Mouse (Mus musculus) skeletal muscle tissue, postnatal 0 days (tissue): Measurements from ENCODE around the gene Lrmp. TPM values are rescaled to one million over a fixed set of nuclear protein-coding genes. Genes with fewer than 3 reads are reported as not detected.

ENCODE experiments used
- polyA plus RNA-seq: library from polyadenylated mRNA; unstranded; fragments of >200 nt; fragmentation: Nextera tagmentation; extraction: Ambion mirVana; gene quantifications from 2 replicates; pipeline ENCODE4 v1.2.1, GENCODE M21; 2015

Gene Lrmp
- 2.9 and 6.1 TPM in 2 replicates for polyA plus RNA-seq

DNA sequence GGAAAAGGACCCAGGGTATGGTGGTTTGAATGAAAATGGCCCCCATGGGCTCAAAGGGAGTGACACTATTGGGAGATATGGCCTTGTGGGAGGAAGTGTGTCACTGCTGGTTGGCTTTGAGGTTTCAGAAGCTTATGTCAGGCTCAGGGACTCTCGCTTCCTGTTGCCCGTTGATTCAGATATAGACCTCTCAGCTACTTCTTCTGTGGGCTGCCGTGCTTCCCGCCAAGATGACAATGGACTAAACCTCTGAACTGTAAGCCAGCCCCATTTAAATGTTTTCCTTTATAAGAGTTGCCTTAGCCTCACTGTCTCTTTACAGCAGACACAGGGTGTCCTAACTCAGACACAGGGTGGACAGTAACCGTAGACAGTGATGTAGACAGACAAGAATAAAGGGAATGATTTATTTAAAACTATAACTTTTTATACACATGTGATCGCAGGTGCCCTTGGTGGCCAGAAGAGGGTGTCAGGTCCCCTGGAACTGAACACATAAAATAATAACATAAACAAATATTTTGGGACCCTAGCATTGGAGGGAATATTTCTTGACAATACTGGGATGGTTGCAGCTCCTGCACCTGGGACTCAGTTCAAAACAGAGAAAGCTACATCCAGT lies at the start of gene Lrmp:
Gene Lrmp (plus strand): TSS at position 178 of the 622 bp plus-strand sequence.

GRCm38 (mm10) chr6:145075548-145076224 lies 39.8 kb upstream of the Lrmp start, which contains the start of gene Bcat1:
Gene Bcat1 (minus strand): TSS chr6:145076184.

DNA sequence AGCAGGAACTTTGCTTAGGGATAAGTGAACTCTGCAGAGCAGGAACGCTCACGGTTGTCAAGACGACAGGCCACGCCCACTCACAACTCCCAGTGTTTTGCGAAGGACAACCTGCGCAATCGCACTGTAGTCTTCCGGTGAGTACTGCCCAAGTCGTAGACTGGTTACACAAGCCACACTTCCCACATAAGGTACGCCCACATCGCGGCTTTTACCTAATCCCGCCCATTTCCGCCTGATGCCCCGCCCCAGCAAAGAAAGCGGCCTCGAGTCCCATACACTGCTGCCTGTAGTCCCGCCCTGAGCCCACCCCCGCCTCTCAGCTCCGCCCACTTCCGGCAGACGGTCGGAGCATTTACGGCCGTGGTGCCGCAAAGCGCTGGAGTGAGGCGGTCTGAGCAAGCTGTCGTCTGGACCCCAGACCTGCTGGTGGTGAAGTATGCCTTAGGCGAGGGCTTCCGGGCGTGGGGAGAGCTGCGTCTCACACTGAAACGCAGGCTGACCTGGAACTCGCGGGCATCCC lies 95.4 kb downstream of the Lrmp start, which contains the start of the genes Casc1 and Etfrf1:
Gene Casc1 (minus strand): TSS at position 190 of the 523 bp plus-strand sequence.
Gene Etfrf1 (plus strand): TSS at position 319 of the 523 bp plus-strand sequence.

Other genes with a start within 250 kb of the Lrmp start
- 7.7 and 10.5 TPM in 2 replicates for gene Bcat1, start 39.5 kb upstream of the Lrmp start, polyA plus RNA-seq
- 0.13 and 0.29 TPM in 2 replicates for gene Casc1, start 95.4 kb downstream of the Lrmp start, polyA plus RNA-seq
- 74.0 and 75.5 TPM in 2 replicates for gene Etfrf1, start 95.5 kb downstream of the Lrmp start, polyA plus RNA-seq
- 28.4 and 43.6 TPM in 2 replicates for gene Kras, start 134.6 kb downstream of the Lrmp start, polyA plus RNA-seq